Mouse (Mus musculus): ENCODE measurements around the gene C1qb.

The C1qb gene

GRCm38 (mm10) chr4:136886101-136886500 lies at the start of gene C1qb:
Gene C1qb (minus strand): TSS chr4:136886187.
- DNase-seq (ENCODE audit: low spot score) = no peak

GRCm38 (mm10) chr4:136934746-136935613 lies 49.0 kb upstream of the C1qb start:
- no peak for DNase-seq (ENCODE audit: low spot score)

DNA sequence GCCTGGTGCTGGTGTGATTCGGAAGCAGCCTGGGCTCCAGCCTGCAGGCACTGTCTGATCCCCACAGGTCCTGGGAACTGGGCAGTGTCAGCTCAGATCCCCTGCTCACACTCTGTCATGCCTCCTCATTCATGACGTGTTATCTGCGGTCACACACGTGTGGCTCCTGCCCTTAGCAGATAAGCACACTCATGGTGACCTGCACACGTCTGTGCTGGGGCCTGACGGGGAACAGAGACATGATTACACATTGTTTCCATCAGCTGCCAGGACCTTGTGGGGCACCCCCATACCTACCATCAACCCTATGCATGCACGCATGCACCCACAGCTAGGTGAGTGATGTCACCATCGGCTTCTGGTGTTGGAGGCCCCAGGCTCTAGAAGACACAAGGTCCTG lies 44.5 kb upstream of the C1qb start:
- DNase-seq (ENCODE audit: low spot score) = no peak

GRCm38 (mm10) chr4:136928928-136929327 lies 42.9 kb upstream of the C1qb start:
- DNase-seq (ENCODE audit: low spot score) = no peak

- DNase-seq (ENCODE audit: low spot score) = no peak
These were observed 39.8 kb upstream of the C1qb start for GRCm38 (mm10) chr4:136925804-136926203.

GRCm38 (mm10) chr4:136924529-136924928 lies 38.5 kb upstream of the C1qb start:
- peak; percentile 28 for DNase-seq (ENCODE audit: low spot score)

GRCm38 (mm10) chr4:136919526-136919925 lies 33.5 kb upstream of the C1qb start:
- no peak for DNase-seq (ENCODE audit: low spot score)

GRCm38 (mm10) chr4:136918834-136919233 lies 32.8 kb upstream of the C1qb start:
- no peak for DNase-seq (ENCODE audit: low spot score)

DNA sequence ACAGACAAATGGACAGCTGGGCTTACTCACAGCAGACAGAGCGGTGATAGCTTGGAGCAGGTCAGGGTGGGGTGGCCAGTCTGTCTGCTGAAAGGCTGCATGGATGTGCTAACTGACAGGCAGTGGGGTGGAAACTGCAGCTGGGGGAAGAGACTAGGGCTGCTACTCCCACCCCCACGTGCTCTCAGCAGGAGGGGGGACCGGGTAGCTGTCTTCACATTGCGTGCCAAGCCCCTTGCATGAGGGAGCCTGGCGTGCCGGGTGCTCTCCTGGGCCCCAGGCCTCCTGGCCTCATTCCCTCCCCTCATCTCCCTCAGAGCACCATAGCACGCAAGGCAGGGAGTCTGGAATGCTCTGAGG lies 31.2 kb upstream of the C1qb start:
- no peak for DNase-seq (ENCODE audit: low spot score)

GRCm38 (mm10) chr4:136916359-136917164 lies 30.6 kb upstream of the C1qb start:
- DNase-seq (ENCODE audit: low spot score) = no peak

DNA sequence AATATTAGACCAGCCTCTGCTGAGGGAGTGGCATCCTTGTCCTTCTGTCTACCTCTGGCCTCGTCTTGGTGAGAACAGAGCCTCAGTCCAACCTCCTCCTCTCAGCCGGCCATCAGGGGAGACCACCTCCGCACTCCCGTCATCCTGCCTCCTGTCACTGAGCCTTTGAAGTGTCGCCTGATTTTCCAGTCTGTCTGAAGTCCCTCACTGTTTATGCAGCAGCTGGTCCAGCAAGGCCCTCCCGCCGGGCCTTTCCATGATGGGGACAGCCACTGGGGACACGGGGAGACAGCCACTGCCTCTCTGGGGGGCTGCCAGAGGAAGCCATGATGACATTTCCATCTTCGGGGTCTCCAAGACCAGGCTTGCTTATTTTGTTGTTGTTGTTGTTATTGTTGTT lies 26.9 kb upstream of the C1qb start:
- DNase-seq (ENCODE audit: low spot score) = no peak

- no peak for DNase-seq (ENCODE audit: low spot score)
These were observed 25.8 kb upstream of the C1qb start for GRCm38 (mm10) chr4:136911804-136912203.

- no peak for DNase-seq (ENCODE audit: low spot score)
These were observed 25.2 kb upstream of the C1qb start for GRCm38 (mm10) chr4:136911211-136911646.

- DNase-seq (ENCODE audit: low spot score) = no peak
These were observed 21.8 kb upstream of the C1qb start for GRCm38 (mm10) chr4:136907809-136908208.

GRCm38 (mm10) chr4:136907033-136907432 lies 21.0 kb upstream of the C1qb start:
- no peak for DNase-seq (ENCODE audit: low spot score)

- no peak for DNase-seq (ENCODE audit: low spot score)
These were observed 19.0 kb upstream of the C1qb start for GRCm38 (mm10) chr4:136904767-136905539.

DNA sequence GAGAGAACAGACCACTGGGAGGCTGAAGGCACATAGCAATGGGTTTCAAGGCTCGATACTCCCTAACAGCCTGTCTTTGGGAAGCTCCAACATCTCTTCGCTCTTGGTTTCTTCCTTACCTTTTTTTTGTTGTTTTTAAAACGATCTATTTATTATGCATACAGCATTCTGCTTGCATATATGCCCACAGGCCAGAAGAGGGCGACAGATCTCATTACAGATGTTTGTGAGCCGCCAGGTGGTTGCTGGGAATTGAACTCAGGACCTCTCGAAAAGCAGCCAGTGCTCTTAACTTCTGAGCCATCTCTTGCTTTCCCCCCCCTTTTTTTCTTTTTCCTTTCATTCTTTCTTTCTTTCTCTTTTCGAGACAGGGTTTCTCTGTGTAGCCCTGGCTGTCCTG lies 13.2 kb upstream of the C1qb start:
- no peak for DNase-seq (ENCODE audit: low spot score)

DNA sequence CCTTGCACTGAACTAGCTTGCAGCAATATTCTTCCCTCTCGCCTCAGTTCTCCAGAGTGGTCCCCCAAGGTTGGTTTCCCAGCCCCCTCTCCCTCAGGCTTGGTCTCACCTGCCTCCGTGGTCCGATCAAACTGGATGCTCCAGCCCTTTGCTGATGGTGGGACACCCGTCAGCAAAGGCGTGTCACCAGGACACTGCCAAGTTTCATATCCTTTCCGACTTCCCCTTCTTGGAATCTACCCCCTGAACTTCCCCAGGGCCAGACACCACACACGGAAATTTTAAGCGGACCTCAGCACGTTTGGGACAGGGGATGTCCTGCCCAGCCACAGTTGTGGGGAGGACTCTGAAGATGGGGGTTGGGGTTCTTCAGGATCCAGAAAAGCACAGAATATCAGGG lies 12.7 kb upstream of the C1qb start, which contains the start of gene C1qa:
Gene C1qa, minus strand, starts transcription at position 167 of the 400 bp plus-strand sequence.
- DNase-seq (ENCODE audit: low spot score) = no peak

GRCm38 (mm10) chr4:136898084-136898598 lies 12.2 kb upstream of the C1qb start:
- DNase-seq (ENCODE audit: low spot score) = no peak

- DNase-seq (ENCODE audit: low spot score) = no peak
These were observed 10.5 kb upstream of the C1qb start for GRCm38 (mm10) chr4:136896461-136896860.

- DNase-seq (ENCODE audit: low spot score) = no peak
These were observed 9.9 kb upstream of the C1qb start for GRCm38 (mm10) chr4:136895861-136896260.

GRCm38 (mm10) chr4:136894821-136895220 lies 8.8 kb upstream of the C1qb start:
- DNase-seq (ENCODE audit: low spot score) = no peak
